Mouse (Mus musculus) cerebellum, adult 11-12 months (tissue): ENCODE results near the gene Slc10a4.

Experiments used
- DNase-seq: peaks from one replicate; pipeline ENCODE4 v3.0.0; 2022

Gene Slc10a4

DNA sequence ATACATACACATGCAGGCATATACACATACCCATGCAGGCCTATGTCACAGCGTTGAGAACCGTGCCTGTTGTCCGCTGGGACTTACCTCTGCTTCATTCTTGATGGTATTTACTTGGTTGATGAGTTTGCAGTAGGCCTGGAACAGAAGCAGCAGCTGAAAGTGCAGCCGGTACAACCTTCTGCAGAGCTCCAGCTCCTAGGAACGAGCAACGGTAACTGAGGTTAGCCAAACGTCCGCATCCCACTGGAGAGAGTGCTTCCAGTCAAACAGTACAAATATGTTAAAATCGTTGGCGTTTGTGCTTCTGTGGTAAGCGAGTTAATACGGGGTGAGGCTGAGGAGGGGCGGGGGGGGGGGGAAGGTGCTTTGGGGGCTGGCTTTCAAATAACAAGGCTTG lies 17.1 kb downstream of the Slc10a4 start:
- DNase-seq: no peak

- DNase-seq: no peak
Measured at GRCm38 (mm10) chr5:73028646-73029045, 22.0 kb downstream of the Slc10a4 start.

DNA sequence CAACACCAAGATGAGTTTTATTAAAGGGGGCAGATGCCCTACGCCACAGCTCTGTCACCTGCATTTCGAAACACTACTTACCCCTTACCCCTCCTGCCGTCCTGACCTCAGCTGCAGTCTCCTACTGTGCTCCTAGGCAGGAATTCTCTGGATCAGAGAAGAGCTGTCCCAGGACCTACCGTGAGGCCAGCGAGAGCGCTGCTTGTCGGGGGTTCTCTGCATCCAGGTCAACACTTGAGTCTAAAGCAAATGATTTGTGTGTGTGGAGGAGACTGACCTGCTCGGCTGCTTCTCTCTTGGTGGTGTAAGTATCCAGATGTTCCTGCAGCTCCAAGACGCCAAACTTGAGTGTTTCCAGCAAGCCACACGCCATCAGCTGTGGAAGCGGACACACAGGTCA lies 25.8 kb downstream of the Slc10a4 start:
- no peak for DNase-seq

- DNase-seq: no peak
Measured at GRCm38 (mm10) chr5:73044055-73044454, 37.4 kb downstream of the Slc10a4 start.

DNA sequence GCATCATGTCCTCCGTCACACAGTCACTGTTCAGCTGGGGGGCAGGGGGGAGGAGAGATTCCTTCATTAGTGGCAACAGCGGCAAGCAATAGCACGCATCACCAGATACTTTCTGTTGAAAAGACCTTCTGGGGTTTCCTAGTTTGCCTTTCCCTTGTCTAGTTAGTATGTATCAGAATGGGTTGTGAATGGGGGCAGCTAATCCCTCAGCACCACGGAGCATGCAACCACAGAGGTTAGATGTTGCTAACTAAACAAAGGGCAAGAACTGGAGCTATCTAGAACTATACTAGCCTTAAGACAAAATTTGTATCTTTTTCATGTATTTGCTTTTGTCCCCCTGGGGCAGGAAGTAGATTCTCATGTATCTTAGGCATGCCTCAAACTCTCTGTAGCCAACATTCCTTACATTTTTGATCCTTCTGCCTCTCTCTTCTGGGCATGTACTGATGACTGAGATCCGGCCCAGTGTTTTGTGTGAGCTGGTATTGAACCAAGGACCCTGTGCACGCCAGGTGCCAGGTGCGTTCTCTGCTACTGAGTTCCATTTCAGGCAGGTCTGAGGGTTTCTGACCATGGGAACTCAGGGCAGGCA lies 41.1 kb downstream of the Slc10a4 start:
- no peak for DNase-seq

DNA sequence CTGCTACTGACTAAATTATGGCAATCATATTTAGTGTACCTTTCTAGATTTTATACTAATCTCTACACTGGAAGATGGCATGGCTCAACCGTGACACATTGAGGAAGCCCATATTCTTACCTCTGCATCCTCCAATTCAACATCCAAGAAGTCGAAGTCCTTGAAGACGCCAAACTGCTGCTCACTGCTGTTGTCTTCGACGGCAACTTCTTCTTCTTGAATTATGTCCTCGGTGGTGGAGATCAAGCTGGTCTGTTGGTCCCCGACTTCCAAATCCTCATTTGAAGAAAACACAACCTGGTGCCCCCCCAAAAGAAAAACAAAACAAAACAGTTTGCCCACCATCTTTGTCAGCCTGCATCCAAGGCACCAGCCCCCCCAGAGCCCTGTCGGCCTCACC lies 47.2 kb downstream of the Slc10a4 start:
- DNase-seq: no peak

GRCm38 (mm10) chr5:73056457-73056856 lies 49.8 kb downstream of the Slc10a4 start:
- no peak for DNase-seq

DNA sequence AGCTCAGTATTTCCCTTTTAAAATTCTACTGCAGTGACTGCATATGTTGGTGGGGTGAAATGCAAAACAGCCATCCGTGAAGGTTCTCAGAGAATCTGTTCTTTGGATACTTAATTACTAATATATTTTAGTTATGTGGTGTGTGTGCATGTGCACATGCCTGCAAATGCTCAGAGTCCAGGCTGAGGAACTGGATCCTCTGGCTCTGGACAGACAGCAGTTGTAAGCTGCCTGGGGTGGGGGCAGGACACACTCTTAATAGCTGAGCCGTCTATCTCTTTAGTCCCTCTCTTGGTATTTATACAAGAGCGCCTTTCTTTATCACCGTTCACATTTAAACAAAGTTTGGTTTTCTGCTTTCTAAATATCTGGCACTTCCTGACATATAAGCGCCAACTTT lies 50.3 kb downstream of the Slc10a4 start:
- no peak for DNase-seq

- no peak for DNase-seq
Measured at GRCm38 (mm10) chr5:73061506-73062155, 54.9 kb downstream of the Slc10a4 start.
